Mouse (Mus musculus): ENCODE measurements around the gene Phrf1.
A peak's percentile ranks its signal among the peaks of the same experiment; 100 is the strongest.
"Not testable (repeated sequence)": the region's sequence is repeated elsewhere in the genome, so short reads cannot be mapped to it uniquely, and the experiment has no call there.

Phrf1 gene

DNA sequence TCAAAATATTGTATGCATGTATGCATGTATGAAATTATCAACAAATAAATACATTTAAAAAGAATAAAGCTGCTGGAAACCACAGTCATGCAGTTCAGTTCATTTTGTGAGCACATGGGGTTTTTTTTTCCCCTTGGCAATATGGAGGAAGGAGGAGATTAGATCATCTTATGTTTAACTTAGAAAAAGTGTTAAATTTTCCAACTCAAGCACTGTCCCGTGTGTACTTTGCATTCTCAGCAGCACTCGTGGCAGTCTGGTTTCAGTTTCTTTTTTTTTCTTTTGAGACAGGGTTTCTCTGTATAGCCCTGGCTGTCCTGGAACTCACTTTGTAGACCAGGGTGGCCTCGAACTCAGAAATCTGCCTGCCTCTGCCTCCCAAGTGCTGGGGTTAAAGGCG, 21.9 kb downstream of the Phrf1 start:
- not testable (repeated sequence) for DNase-seq (ENCODE audit: low read depth, low spot score)

DNA sequence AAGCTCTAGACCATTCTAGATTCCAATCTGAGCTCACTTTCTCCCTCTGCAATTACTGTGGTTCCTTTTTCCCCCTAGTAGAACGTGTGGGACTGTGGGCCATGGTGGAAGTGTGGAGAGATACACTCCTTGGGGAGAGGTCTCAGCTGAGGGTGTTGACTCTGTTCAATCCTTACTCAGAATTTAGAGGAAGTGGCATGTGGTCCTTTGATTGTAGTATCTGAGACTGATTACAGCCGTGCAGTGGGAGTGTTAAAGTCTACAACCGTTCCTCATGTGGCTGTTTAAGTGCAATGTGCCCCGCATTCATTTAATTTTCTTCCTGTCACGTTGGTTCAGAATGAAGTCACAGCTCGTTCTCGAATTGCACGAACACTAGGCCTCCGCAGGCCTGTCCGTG, 27.6 kb downstream of the Phrf1 start:
- DNase-seq (ENCODE audit: low read depth, low spot score): no peak

DNA sequence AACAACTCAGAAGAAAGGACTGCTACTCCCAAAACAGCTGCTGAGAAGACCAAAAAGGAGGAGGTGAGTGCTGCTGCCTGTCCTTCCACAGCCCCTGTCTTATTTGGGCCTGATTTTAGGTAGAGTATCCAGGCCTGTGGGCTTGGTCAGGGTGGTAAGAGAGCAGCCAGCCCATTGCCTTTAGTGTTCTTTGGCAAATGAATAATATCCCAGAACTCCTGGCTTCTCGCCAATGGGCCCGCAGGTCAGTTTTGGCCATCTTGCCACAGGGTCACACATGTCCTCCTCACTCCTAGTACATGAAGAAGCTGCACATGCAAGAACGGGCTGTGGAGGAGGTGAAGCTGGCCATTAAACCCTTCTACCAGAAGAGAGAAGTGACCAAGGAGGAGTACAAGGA, 32.9 kb downstream of the Phrf1 start:
- DNase-seq (ENCODE audit: low read depth, low spot score): no peak

DNA sequence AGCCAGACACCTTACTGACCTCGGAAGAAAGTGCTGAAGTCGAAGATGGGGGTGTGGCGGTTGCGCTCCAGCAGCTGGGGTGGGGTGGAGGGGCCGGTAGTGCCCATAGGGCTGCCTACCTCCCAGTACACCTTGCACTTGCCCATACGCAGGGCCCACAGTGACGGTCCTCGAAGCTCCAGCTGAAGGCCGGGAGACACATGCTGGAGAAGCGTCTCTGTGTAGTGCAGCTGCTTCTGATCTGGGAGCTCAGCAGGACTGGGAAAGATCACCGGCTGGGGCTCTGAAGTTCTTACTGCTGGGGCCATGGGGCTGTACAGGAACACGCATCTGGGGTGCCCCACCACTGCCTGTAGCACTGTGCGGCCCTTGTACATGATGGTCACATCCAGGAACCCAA, 35.1 kb downstream of the Phrf1 start:
- DNase-seq (ENCODE audit: low read depth, low spot score): no peak

DNA sequence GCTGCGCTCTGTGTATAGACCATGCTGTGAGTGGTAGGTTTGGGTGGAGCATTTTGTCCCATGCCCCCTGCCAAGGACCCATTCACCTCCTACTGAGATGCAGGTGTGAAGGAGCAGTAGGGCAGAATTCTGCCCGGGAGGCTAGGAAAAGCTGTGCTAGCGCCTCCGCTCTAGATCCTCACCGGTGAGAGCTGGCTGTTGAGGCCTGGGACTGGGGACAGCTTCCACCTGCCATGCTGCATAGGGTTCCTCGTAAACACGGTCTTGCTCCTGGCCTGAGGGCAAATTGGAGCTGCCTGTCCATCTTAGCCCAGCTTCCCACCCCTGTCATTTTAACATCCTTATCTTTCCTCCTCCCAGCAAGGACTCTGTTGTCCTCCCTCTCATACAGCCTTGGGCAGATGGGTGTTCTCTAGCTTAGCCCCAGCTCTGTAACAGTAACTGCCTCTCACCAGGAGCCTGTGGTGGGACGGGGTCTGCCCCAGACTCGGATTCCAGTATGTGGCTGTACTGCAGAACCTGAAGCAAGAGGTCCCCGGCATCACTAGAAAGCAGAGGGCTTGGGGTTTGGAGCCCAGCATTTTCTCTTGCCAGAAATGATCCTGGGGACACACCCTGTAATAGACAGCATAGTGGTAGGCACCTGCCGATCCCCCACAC, 35.6 kb downstream of the Phrf1 start:
- no peak for DNase-seq (ENCODE audit: low read depth, low spot score)

DNA sequence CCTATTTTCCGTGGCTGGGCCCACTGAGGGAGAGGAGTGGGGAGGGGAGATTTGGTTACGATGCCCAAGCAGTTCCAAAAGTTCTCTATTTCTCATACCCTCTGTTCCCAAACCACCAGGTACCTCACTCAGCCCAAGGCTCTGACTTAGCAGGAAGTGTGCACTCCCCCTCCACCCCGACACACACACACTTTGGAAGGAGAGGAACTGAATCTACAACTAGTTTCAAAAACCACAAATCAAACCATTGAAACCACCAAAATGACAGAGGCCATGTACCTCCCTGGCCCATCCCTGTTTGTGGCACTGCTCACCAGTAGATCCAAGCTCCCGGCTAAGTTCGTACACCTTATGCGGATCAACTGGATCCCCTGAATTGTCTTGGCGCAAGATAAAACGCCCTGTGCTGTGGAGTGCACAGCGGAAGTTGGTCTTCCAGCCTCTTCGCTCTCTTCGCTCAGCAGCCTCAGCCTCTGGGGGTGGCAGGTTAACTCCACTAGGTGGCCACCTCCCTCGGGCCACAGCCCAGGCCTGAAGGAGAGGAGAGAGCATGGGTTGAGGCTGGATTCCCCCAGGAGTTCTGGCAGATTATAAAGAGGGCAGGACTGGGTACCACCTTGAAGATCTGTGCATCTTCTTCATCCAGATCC, 36.3 kb downstream of the Phrf1 start:
- peak; percentile 35 for DNase-seq (ENCODE audit: low read depth, low spot score)

DNA sequence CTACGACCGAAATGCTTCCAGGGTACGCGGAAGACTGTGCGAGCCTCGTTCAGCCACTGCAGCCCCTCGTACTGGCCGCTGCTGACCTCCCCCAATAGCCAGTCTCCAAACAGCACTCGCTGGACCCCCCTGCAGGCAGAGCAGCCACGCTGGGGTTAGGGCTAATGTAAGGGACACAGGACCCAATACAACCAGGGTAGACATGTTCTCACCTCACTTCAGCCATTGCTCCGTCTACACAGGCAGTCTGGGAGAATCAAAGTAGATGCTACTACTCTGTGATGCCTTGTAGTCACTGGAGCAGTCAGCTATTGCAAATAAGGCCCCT, 36.8 kb downstream of the Phrf1 start:
- DNase-seq (ENCODE audit: low read depth, low spot score): no peak

DNA sequence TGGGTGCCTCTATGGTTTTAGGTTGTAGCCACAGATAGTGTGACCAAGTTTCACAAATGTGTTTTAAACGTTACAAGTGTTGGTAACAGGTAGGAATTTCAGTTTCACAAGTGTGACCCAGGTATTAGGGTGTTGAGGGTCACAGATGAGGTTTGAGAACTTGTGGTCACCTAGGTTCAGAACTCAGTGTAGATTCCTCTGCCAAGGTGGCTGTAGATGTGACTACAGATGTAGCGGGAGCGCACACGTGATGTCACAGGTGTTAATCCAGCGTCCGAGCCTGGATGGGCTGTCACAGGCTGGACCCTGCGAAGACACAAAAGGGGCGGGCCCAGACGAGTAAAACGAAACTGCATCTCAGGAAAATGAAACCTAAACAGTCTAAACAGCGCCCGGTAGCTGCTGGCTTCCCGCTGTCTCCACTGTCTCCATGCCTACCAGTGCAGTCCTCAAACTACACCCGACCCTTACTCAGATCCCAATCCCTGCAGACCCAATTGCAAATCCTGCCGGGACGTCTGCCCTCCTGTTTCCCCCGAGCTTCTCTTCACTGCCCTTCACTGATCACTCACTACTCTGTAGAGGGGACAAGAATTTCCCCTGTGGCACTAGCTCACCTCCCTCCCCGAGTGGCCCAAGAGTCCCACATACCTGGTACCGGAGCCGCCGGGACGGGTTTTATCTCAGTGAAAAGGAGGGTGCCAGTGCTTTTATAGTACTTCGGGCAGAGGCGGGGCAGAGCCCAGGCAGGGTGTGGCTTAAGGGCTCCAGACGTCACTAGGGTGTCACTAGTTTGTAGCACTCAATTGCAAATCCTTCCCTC, 37.4 kb downstream of the Phrf1 start, which contains the start of gene Irf7:
TSS of gene Irf7 (minus strand) at position 743 of the 823 bp plus-strand sequence.
- peak; percentile 65 for DNase-seq (ENCODE audit: low read depth, low spot score)

DNA sequence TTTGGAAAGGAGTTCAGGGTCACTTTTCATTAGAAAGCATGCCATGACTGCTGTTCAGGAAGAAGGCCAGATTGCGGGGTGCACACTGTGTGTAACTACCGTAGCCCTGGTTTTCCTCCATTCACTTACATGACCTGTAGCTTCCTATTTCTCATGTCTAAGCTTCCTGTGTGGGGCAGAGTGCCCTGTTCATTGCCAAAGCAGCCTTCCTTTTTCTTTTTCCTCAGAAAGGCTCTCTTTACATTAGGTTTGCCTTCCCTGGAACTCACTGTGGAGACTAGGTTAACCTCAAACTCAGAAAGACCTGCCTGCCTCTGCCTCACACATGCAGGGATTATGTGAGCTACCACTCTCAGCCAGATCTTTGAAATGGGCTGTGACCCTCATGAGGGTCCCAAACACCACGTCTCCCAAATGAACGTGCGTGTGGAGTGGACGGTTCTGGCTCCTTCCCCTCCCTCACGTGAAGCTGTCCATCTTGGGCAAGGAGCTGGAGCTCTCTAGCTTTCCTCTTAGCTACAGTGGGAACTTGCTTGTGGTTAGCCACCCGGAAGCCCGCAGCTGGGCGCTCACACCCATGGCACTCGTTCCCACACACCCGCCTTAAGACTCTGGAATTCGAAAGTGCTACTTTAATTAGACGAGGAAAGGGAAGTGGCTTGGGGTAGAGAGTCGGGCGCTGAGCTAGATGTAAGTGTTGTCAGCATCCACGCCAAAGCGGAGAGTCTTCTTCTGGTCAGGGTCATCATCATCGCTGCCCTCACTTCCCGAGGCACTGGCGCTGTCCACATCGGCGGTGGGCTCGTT, 40.1 kb downstream of the Phrf1 start:
- no peak for DNase-seq (ENCODE audit: low read depth, low spot score)

DNA sequence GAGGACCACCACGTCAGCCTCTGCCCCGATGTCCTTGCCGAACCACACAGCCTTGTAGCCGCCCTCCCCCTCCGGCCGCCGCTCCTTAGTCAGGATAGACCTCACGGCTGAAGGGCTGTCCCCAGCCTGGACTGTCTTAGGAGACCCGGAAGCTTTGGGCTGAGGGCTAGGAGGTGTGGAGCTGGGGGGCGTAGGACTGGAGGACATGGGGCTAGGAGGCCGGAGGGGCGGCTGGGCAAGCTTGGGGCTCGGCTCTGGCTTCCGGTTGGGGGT, 40.6 kb downstream of the Phrf1 start:
- DNase-seq (ENCODE audit: low read depth, low spot score): no peak

DNA sequence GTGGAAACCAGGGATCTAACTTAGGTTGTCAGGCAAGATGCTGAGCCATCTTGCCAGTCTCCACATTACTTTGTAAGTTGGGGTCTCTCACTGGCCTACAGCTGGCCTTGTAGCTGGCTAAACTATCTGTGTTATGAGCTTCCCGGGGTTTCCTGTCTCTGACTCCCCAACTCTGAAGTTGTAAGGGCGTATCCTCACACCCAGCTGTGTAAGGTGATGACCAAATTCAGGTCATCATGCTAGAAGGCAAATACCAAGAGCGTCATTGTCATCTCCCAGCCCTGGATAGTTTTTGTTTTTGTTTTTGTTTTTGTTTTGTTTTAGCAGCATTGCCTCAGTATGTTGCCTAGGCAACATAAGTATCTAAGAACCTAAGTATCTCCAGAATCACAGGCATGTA, 42.0 kb downstream of the Phrf1 start:
- no peak for DNase-seq (ENCODE audit: low read depth, low spot score)

DNA sequence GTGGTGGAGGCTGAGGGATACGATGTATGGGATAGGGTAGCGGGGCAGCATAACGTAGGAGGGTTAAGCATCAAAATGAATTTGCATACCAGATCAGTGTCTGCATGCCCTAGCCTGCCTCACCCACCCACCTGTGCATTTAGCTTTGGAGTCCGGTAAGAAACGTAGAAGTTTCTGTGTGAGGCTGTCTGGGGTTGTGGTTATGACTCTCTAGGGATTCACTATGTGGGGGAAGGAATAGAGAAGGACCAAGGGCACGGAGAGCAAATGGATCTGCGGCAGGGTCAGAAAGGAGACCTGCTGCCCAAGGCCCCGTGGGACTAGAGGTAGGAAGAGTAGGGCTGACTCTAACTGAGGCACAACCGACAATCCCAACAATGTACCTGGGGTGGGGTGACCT, 46.8 kb downstream of the Phrf1 start:
- no peak for DNase-seq (ENCODE audit: low read depth, low spot score)

DNA sequence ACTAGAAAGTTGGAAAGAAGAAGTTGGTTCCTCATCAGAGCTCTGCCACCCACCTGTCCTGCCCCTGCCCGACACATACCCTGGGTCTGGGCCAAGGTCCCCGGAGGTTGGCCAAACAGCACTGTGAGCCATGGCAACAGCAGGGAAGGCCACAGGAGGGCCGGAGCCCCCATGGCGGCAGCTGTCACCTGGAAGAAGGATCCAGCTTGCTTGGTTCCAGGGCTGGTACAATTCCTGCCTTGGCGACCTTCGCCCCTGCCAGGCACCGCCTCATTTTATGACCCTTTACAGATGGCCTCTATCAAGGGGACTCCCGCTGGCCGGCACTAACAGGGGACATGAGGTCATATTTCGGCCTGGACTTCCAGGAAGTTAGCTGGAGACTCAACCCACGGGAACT, 48.0 kb downstream of the Phrf1 start, which contains the start of gene Cdhr5:
TSS of gene Cdhr5 (minus strand) at position 241 of the 400 bp plus-strand sequence.
- no peak for DNase-seq (ENCODE audit: low read depth, low spot score)

DNA sequence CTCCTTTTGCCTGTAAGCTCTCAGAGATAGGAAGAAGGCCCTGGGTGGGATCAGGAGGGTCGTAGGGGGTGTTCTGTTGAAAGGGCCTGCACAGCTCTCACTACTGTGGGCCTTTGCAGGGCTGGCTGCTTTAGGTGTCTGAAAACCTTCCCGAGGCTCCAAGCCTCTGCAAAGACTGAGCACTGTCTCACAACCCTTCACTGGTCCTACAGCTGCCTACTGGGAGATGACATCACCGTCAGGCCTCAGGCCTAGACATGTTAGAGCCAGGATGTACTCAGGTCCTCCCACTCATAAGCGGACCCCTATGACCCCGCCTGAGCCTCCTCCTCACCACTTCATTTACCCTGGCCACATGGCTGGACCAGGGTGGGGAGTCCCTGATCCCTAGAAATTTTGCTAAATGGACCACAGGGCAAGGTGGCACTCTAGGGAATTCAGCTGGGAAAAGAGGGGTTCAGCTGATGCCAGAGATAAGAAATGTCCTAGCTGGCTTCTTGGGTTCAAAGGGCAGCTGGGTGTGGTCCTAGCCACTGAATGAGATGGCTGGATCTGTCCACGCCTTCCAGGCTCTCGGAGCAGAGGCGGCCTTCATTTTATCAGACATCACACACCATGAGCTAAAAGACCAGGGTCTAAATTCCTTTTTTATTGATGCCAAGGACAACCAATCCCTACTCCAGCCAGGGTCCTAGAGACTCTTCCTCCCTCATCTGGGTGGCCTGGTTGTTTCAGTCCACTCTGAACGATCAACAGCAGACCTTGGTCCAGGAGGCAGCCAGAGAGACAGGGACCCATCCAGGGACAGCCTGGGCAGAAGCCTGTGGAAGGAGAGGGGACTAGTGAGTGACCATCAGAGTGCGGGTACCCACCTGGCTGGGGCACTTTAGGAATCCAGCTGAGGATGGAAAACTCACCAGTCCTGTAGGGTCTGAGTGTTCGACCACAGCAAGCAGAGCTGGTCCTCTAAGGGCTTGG, 49.4 kb downstream of the Phrf1 start:
- DNase-seq (ENCODE audit: low read depth, low spot score): no peak

DNA sequence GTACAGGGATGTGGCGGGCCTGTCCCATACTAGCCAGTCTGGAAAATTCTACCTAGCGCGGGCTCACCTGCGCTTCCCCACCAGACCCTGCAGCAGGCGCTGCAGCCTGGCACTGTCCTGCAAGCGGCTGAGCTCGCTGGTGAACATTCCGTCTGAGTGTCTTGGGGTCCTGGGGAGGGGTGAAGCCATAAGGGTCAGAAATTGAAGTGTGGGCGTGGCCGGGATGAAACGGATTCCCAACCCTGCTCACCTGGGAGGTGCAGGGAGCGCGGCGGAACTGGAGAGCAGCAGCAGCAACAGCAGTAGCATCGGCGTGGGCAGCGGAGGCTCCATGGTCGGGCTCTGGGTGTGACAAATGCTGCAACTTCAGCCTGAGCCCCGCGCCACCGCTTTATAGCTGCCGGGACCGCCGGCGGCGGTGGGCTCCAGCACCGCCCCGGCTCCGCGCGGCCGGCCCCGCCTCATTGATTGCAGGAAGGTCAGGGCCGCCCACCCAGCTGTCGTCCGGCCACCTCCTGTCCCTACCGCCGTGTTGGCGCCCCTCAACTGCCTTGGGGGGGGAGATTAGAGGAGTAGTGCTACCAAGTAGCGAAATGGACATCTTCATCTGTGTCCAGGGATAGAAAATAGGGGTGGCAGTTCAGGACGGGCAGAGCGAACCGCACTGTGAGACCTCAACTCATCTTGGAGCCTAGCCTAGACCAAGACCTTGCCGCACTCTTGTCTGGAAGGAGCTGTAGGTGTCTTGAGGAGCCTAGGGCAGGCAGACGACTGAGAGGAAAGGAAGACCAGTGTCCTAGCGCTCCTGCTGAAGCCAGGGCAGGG, 50.4 kb downstream of the Phrf1 start, which contains the start of gene Sct:
TSS of gene Sct (minus strand) at position 368 of the 825 bp plus-strand sequence.
- peak; percentile 72 for DNase-seq (ENCODE audit: low read depth, low spot score)

DNA sequence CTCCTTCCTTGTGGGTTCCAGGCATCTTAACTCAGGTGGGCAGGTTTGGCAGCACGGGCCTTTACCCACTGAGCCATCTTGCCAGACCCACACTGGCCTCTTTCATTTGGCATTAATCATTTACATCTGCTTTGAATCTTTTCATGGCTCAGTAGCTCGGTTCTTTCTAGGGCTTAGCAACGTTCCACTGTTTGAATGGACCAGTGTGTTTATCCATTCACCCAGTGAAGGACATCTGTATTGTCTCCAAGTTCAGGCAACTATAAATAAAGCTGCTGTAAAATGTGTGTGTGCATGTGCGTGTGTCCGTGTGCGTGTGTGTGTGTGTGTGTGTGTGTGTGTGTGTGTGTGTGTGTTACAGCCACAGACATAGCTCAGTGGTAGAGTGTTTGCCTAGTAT, 52.9 kb downstream of the Phrf1 start:
- DNase-seq (ENCODE audit: low read depth, low spot score): no peak

DNA sequence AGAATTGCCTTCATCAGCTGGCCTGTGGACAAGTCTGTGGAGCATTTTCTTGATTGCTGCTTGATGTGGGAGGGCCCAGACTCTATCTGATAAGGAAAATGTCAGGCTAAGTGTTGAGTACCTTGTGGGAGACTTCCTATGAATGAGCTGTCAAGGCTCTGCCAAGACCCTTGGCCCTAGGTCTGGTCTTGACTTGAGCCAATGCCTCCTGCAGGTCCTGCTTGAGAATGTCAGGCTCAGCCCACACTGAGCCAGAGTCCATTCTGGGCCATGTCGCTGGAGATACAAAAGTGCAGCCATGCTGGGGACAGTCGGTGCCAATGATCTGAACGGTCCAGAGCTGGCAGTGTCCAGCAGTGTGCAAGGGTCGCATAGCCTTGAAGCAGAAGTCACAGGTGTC, 54.2 kb downstream of the Phrf1 start:
- no peak for DNase-seq (ENCODE audit: low read depth, low spot score)

DNA sequence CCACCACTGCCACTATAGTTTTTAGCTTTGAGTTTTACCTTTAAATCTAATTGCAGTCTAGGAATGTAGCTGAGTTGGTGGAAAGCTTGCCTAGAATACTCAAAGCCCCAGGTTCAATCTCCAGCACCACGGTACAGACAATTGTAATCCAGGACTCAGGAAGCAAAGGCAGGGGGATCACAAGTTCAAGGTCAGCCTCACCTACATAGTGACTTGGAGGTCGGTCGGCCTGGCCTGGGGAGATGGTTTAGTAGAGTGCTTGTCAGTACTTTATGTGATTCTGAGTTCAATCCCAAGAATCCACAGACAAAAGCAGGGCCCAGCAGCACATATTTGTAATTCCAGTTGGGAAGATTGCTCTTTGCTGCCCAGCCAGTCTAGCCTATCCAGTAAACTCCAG, 59.5 kb downstream of the Phrf1 start:
- DNase-seq (ENCODE audit: low read depth, low spot score): no peak

DNA sequence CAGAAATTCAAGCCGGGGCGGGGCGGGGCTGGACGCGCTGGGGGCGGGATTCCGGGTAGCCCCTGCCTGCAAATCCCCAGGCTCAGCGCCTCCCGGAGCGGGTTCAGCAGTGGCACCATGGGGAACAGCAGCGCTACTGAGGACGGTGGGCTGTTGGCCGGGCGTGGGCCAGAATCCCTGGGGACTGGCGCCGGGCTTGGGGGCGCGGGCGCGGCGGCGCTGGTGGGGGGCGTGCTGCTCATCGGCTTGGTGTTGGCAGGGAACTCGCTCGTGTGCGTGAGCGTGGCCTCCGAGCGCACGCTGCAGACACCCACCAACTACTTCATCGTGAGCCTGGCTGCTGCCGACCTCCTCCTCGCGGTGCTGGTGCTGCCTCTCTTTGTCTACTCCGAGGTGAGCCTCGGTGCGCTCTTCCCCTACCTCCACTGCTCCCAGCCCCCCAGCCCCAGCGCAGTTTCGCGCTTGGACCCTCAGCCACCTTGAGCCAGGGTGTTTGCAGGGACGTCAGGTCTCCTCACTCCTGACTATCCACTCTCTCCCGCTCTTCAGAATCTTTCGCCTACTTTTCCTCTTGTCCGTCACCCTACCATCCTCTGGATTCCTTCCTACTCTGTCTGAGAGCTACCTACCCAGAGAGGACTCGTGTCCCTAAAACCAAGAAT, 63.5 kb downstream of the Phrf1 start, which contains the start of gene Drd4:
TSS of gene Drd4 (plus strand) at position 86 of the 662 bp plus-strand sequence.
- peak; percentile 49 for DNase-seq (ENCODE audit: low read depth, low spot score)
